17 mouse cellular contexts compared by ENCODE assay signal in genomic region chr10:63410162-63410956, GRCm38 (mm10). TPM values are rescaled to one million over a fixed set of nuclear protein-coding genes. Genes with fewer than 3 reads are reported as not detected.
A peak's percentile ranks its signal among the peaks of the same experiment; 100 is the strongest.
DNase-seq lines count a peak whose midpoint lies in the region; ATAC-seq lines count a peak whose summit lies in the region.
"Had no signal": no experiment of that assay in that cellular context is flagged by ENCODE, and none has a peak within 500 bp of the region (broad histone marks: within the 10 kb centered on the region; RNA-seq: fewer than 3 reads in every experiment).

No protein-coding gene starts in this region.

- H3K9ac ChIP-seq in forebrain, embryonic 11.5 days (ENCODE audit: low read length): no peak overlapping the region
- H3K9ac ChIP-seq in forebrain, embryonic 16.5 days (replicated peaks; ENCODE audit: low read depth, low read length): no peak overlapping the region
- no peak overlapping the region for H3K9ac ChIP-seq in liver, embryonic 11.5 days (ENCODE audit: low read depth, low read length)
- H3K9ac ChIP-seq in liver, embryonic 12.5 days: no peak overlapping the region
- no peak overlapping the region for H3K9ac ChIP-seq in intestine, embryonic 16.5 days (ENCODE audit: low read depth, low read length)
- H3K9ac ChIP-seq: kidney, embryonic 15.5 days; neural tube, embryonic 12.5 days had no signal

- no peaks in the 10 kb centered on the region for H3K9me3 ChIP-seq in forebrain, embryonic 11.5 days (ENCODE audit: control insufficient read depth, low read length)
- H3K9me3 ChIP-seq in forebrain, embryonic 16.5 days (ENCODE audit: control insufficient read depth, low read length): no peaks in the 10 kb centered on the region
- no peaks in the 10 kb centered on the region for H3K9me3 ChIP-seq in liver, embryonic 11.5 days (ENCODE audit: control insufficient read depth, low read length)
- no peaks in the 10 kb centered on the region for H3K9me3 ChIP-seq in liver, embryonic 12.5 days (replicated peaks)
- no peaks in the 10 kb centered on the region for H3K9me3 ChIP-seq in intestine, embryonic 16.5 days (ENCODE audit: control insufficient read depth, low read length)
- H3K9me3 ChIP-seq: G1E; kidney, embryonic 15.5 days; neural tube, embryonic 12.5 days had no signal

- intact Hi-C loops in gastrocnemius, postnatal 14 days (cut with DNase I; ENCODE audit: low total_unique reads): no loop called here

- WGBS in forebrain, embryonic 11.5 days: 65% methylated on average over 16 of the region's 16 CpGs
- WGBS in forebrain, embryonic 16.5 days: 43% methylated on average over 16 of the region's 16 CpGs
- 63% methylated on average over 16 of the region's 16 CpGs for WGBS in liver, embryonic 11.5 days
- 62% methylated on average over 16 of the region's 16 CpGs for WGBS in liver, embryonic 12.5 days (ENCODE audit: insufficient replicate concordance)
- WGBS in intestine, embryonic 16.5 days: 62% methylated on average over 16 of the region's 16 CpGs

- H3K4me1 ChIP-seq in forebrain, embryonic 11.5 days (replicated peaks; ENCODE audit: control insufficient read depth, insufficient read depth, low read length): no peaks in the 10 kb centered on the region
- H3K4me1 ChIP-seq in forebrain, embryonic 16.5 days (replicated peaks; ENCODE audit: control insufficient read depth, insufficient read depth, low read length): no peaks in the 10 kb centered on the region; the same call in 1 of the 2 replicates
- H3K4me1 ChIP-seq in liver, embryonic 11.5 days (replicated peaks; ENCODE audit: control insufficient read depth, insufficient read depth, low read length): no peaks in the 10 kb centered on the region
- peaks cover 12% of the 10 kb centered on the region; the same call in 1 of the 2 replicates for H3K4me1 ChIP-seq in liver, embryonic 12.5 days
- H3K4me1 ChIP-seq in intestine, embryonic 16.5 days (ENCODE audit: control insufficient read depth, insufficient read depth, low read length): no peaks in the 10 kb centered on the region
- H3K4me1 ChIP-seq: kidney, embryonic 15.5 days; neural tube, embryonic 12.5 days had no signal

- DNase-seq in forebrain, embryonic 11.5 days (ENCODE audit: low spot score): no peak
- DNase-seq in liver, embryonic 11.5 days (ENCODE audit: low spot score): peak; percentile 34
- peak; percentile 18 for DNase-seq in retina, embryonic 14.5 days (ENCODE audit: low spot score)
- no peak for DNase-seq in gastrocnemius, postnatal 14 days
- DNase-seq: heart, postnatal 4 days; layer of hippocampus, adult 9-11 months; right cerebral cortex, adult 18-20 months; thymus, adult 18-20 months had no signal

- H3K27ac ChIP-seq in forebrain, embryonic 11.5 days (ENCODE audit: low read depth, low read length): no peak overlapping the region
- no peak overlapping the region for H3K27ac ChIP-seq in forebrain, embryonic 16.5 days (ENCODE audit: low read length)
- H3K27ac ChIP-seq in liver, embryonic 11.5 days (ENCODE audit: low read depth, low read length): no peak overlapping the region
- no peak overlapping the region for H3K27ac ChIP-seq in liver, embryonic 12.5 days
- H3K27ac ChIP-seq in intestine, embryonic 16.5 days (ENCODE audit: low read length): no peak overlapping the region
- H3K27ac ChIP-seq: kidney, embryonic 15.5 days; neural tube, embryonic 12.5 days had no signal

- no peak overlapping the region for H3K4me3 ChIP-seq in forebrain, embryonic 11.5 days (ENCODE audit: low read depth, low read length)
- H3K4me3 ChIP-seq in forebrain, embryonic 16.5 days (replicated peaks; ENCODE audit: low read length): no peak overlapping the region
- no peak overlapping the region for H3K4me3 ChIP-seq in liver, embryonic 11.5 days (ENCODE audit: low read depth, low read length)
- no peak overlapping the region for H3K4me3 ChIP-seq in liver, embryonic 12.5 days
- H3K4me3 ChIP-seq in intestine, embryonic 16.5 days (ENCODE audit: low read length): no peak overlapping the region
- H3K4me3 ChIP-seq: kidney, embryonic 15.5 days; neural tube, embryonic 12.5 days had no signal

- no peak overlapping the region for H3K4me2 ChIP-seq in forebrain, embryonic 11.5 days (ENCODE audit: low read depth, low read length, severe bottlenecking)
- H3K4me2 ChIP-seq in forebrain, embryonic 16.5 days (ENCODE audit: low read length): no peak overlapping the region
- H3K4me2 ChIP-seq in liver, embryonic 11.5 days: no peak overlapping the region
- H3K4me2 ChIP-seq in liver, embryonic 12.5 days: no peak overlapping the region
- H3K4me2 ChIP-seq in intestine, embryonic 16.5 days (ENCODE audit: low read depth, low read length): no peak overlapping the region
- H3K4me2 ChIP-seq: kidney, embryonic 15.5 days; neural tube, embryonic 12.5 days had no signal

- ATAC-seq in forebrain, embryonic 11.5 days (replicated peaks; ENCODE audit: low FRiP score): 0 out of 2 replicates have a peak, but pooled peaks have one; percentile 46
- ATAC-seq in forebrain, embryonic 16.5 days: no peak
- no peak for ATAC-seq in liver, embryonic 11.5 days (replicated peaks; ENCODE audit: low FRiP score)
- ATAC-seq in liver, embryonic 12.5 days: no peak; the same call in 1 of the 2 replicates
- ATAC-seq in granulocyte monocyte progenitor cell, adult 5-6 weeks (replicated peaks; ENCODE audit: poor library complexity, severe bottlenecking): peak; percentile 87
- no peak for ATAC-seq in intestine, embryonic 16.5 days

- H3K36me3 ChIP-seq in forebrain, embryonic 11.5 days (ENCODE audit: control insufficient read depth, insufficient read depth, low read length): no peaks in the 10 kb centered on the region
- H3K36me3 ChIP-seq in forebrain, embryonic 16.5 days (ENCODE audit: control insufficient read depth, insufficient read depth): no peaks in the 10 kb centered on the region
- no peaks in the 10 kb centered on the region for H3K36me3 ChIP-seq in liver, embryonic 11.5 days (ENCODE audit: control insufficient read depth, insufficient read depth, low read length)
- peaks cover 5% of the 10 kb centered on the region; the same call in 1 of the 2 replicates for H3K36me3 ChIP-seq in liver, embryonic 12.5 days
- H3K36me3 ChIP-seq in intestine, embryonic 16.5 days (ENCODE audit: control insufficient read depth, insufficient read depth, low read length): no peaks in the 10 kb centered on the region
- H3K36me3 ChIP-seq: G1E; kidney, embryonic 15.5 days; neural tube, embryonic 12.5 days had no signal

- no peaks in the 10 kb centered on the region for H3K27me3 ChIP-seq in forebrain, embryonic 11.5 days (ENCODE audit: control insufficient read depth, insufficient read depth, low read length)
- H3K27me3 ChIP-seq in forebrain, embryonic 16.5 days (replicated peaks; ENCODE audit: control insufficient read depth, insufficient read depth, low read length): no peaks in the 10 kb centered on the region
- no peaks in the 10 kb centered on the region for H3K27me3 ChIP-seq in liver, embryonic 11.5 days (replicated peaks; ENCODE audit: control insufficient read depth, insufficient read depth, low read length)
- H3K27me3 ChIP-seq in liver, embryonic 12.5 days (replicated peaks): no peaks in the 10 kb centered on the region
- H3K27me3 ChIP-seq in intestine, embryonic 16.5 days (replicated peaks; ENCODE audit: control insufficient read depth, insufficient read depth, low read length): no peaks in the 10 kb centered on the region
- H3K27me3 ChIP-seq: kidney, embryonic 15.5 days; neural tube, embryonic 12.5 days had no signal

RNA-seq across cellular contexts. Expression of gene Gm7075, which starts 11.2 kb away (rescaled TPM):
- not detected in 2 replicates for polyA plus RNA-seq in forebrain, embryonic 11.5 days (2014; fragmentation: Nextera tagmentation; extraction: Ambion mirVana)
- polyA plus RNA-seq in forebrain, embryonic 16.5 days (2015; fragmentation: Nextera tagmentation; extraction: Ambion mirVana): not detected in 2 replicates
- polyA plus RNA-seq in liver, embryonic 11.5 days (2014; fragmentation: Nextera tagmentation; extraction: Ambion mirVana): not detected in 2 replicates
- not detected in 2 replicates for polyA plus RNA-seq in liver, embryonic 12.5 days (2016; fragmentation: Nextera tagmentation; extraction: Ambion mirVana)
- not detected in 2 replicates for total RNA-seq in granulocyte monocyte progenitor cell, adult 5-6 weeks (2014; fragmentation: Nextera tagmentation)
- total RNA-seq in granulocyte monocyte progenitor cell, adult 5-6 weeks (2017): not detected in 2 replicates
- total RNA-seq in gastrocnemius, postnatal 14 days (2021): not detected
- polyA plus RNA-seq in intestine, embryonic 16.5 days (2015; fragmentation: Nextera tagmentation; extraction: Ambion mirVana): not detected in 2 replicates
- total RNA-seq: G1E; heart, adult 8-10 months; heart, postnatal 4 days had no signal
- polyA plus RNA-seq: embryonic facial prominence, embryonic 11.5 days; G1E; kidney, embryonic 15.5 days; neural tube, embryonic 12.5 days had no signal

RNA-seq across cellular contexts. Expression of gene Ctnna3, which starts 19.5 kb away (rescaled TPM):
- not detected in 2 replicates for polyA plus RNA-seq in forebrain, embryonic 11.5 days (2014; fragmentation: Nextera tagmentation; extraction: Ambion mirVana)
- polyA plus RNA-seq in forebrain, embryonic 16.5 days (2015; fragmentation: Nextera tagmentation; extraction: Ambion mirVana): 0.81 and 1.1 TPM in 2 replicates
- 0.30 and 0.40 TPM in 2 replicates for polyA plus RNA-seq in liver, embryonic 11.5 days (2014; fragmentation: Nextera tagmentation; extraction: Ambion mirVana)
- 0.05 and 0.08 TPM in 2 replicates for polyA plus RNA-seq in liver, embryonic 12.5 days (2016; fragmentation: Nextera tagmentation; extraction: Ambion mirVana)
- not detected in 2 replicates for total RNA-seq in granulocyte monocyte progenitor cell, adult 5-6 weeks (2014; fragmentation: Nextera tagmentation)
- total RNA-seq in granulocyte monocyte progenitor cell, adult 5-6 weeks (2017): not detected in 2 replicates
- 10 to 100 TPM; 19.1 to 20.2 TPM for total RNA-seq in gastrocnemius, postnatal 14 days (2021)
- 0.77 and 0.89 TPM in 2 replicates for polyA plus RNA-seq in intestine, embryonic 16.5 days (2015; fragmentation: Nextera tagmentation; extraction: Ambion mirVana)
- total RNA-seq: G1E had no signal
- polyA plus RNA-seq: G1E had no signal

RNA-seq across cellular contexts. Expression of gene Dnajc12, which starts 28.1 kb away (rescaled TPM):
- polyA plus RNA-seq in forebrain, embryonic 11.5 days (2014; fragmentation: Nextera tagmentation; extraction: Ambion mirVana): 6.4 and 8.7 TPM in 2 replicates
- 6.9 and 7.3 TPM in 2 replicates for polyA plus RNA-seq in forebrain, embryonic 16.5 days (2015; fragmentation: Nextera tagmentation; extraction: Ambion mirVana)
- 18.7 and 19.5 TPM in 2 replicates for polyA plus RNA-seq in liver, embryonic 11.5 days (2014; fragmentation: Nextera tagmentation; extraction: Ambion mirVana)
- polyA plus RNA-seq in liver, embryonic 12.5 days (2016; fragmentation: Nextera tagmentation; extraction: Ambion mirVana): 13.0 and 14.2 TPM in 2 replicates
- 8.2 and 12.3 TPM in 2 replicates for total RNA-seq in granulocyte monocyte progenitor cell, adult 5-6 weeks (2014; fragmentation: Nextera tagmentation)
- 10.1 and 13.6 TPM in 2 replicates for total RNA-seq in granulocyte monocyte progenitor cell, adult 5-6 weeks (2017)
- total RNA-seq in gastrocnemius, postnatal 14 days (2021): 10 to 100 TPM in 1 of 2 experiments, 1 to 10 TPM in 1; 9.9 to 11.5 TPM
- 6.8 TPM in 2 replicates for polyA plus RNA-seq in intestine, embryonic 16.5 days (2015; fragmentation: Nextera tagmentation; extraction: Ambion mirVana)

RNA-seq across cellular contexts. Expression of gene Sirt1, which starts 28.9 kb away (rescaled TPM):
- 9.1 and 9.3 TPM in 2 replicates for polyA plus RNA-seq in forebrain, embryonic 11.5 days (2014; fragmentation: Nextera tagmentation; extraction: Ambion mirVana)
- polyA plus RNA-seq in forebrain, embryonic 16.5 days (2015; fragmentation: Nextera tagmentation; extraction: Ambion mirVana): 4.2 and 5.2 TPM in 2 replicates
- 7.0 and 7.9 TPM in 2 replicates for polyA plus RNA-seq in liver, embryonic 11.5 days (2014; fragmentation: Nextera tagmentation; extraction: Ambion mirVana)
- polyA plus RNA-seq in liver, embryonic 12.5 days (2016; fragmentation: Nextera tagmentation; extraction: Ambion mirVana): 6.0 and 7.5 TPM in 2 replicates
- total RNA-seq in granulocyte monocyte progenitor cell, adult 5-6 weeks (2014; fragmentation: Nextera tagmentation): 20.4 and 31.4 TPM in 2 replicates
- total RNA-seq in granulocyte monocyte progenitor cell, adult 5-6 weeks (2017): 33.3 and 35.5 TPM in 2 replicates
- 1 to 10 TPM; 6.1 to 7.8 TPM for total RNA-seq in gastrocnemius, postnatal 14 days (2021)
- polyA plus RNA-seq in intestine, embryonic 16.5 days (2015; fragmentation: Nextera tagmentation; extraction: Ambion mirVana): 2.2 and 3.3 TPM in 2 replicates

Comparison
In these comparisons a context has a peak if more than half of its experiments do, and no peak if none do; other contexts are left out.
1. ATAC-seq: peak in forebrain, embryonic 11.5 days (single experiment) and granulocyte monocyte progenitor cell, adult 5-6 weeks (single experiment); none in forebrain, embryonic 16.5 days (single experiment), liver, embryonic 11.5 days (single experiment), liver, embryonic 12.5 days (single experiment) and intestine, embryonic 16.5 days (single experiment).
2. DNase-seq: peak in liver, embryonic 11.5 days (single experiment) and retina, embryonic 14.5 days (single experiment); none in forebrain, embryonic 11.5 days (single experiment) and gastrocnemius, postnatal 14 days (single experiment).